Mouse (Mus musculus): ENCODE measurements at regions not wholly inside any gene's neighbourhood (a gene's known extent, or its start where the extent isn't known, plus 50 kb on each side); places are given as distances from the start of the nearest gene placed in this dataset.

- Histone ChIP-seq H3K79me3 (ENCODE audit: low read depth) (no peaks in the 10 kb centered on the region), H3ac (ENCODE audit: control insufficient read depth, insufficient read length, low read depth) (no peak overlapping the region), H3K27me3 (ENCODE audit: control insufficient read depth, insufficient read depth, insufficient read length) (peaks cover 4% of the 10 kb centered on the region)
These were observed 431.7 kb downstream of the Rnf144b start for GRCm38 (mm10) chr13:47554198-47554597.

GRCm38 (mm10) chr13:47557196-47557974 is 434.9 kb downstream of the Rnf144b start:
- no peaks in the 10 kb centered on the region for H3K36me3 ChIP-seq (ENCODE audit: control insufficient read depth, insufficient read depth)
- TF ChIP-seq CTCF (IDR thresholded peaks at IDR 0.05; ENCODE audit: control insufficient read depth, insufficient read depth, insufficient read length) = no peak
- H3K79me2 ChIP-seq (ENCODE audit: control insufficient read depth, insufficient read depth) = no peaks in the 10 kb centered on the region
- peaks cover 4% of the 10 kb centered on the region for H3K27me3 ChIP-seq (ENCODE audit: control insufficient read depth, insufficient read depth, insufficient read length)
- H3K4me3 ChIP-seq (ENCODE audit: insufficient read depth, poor library complexity, severe bottlenecking) = no peak overlapping the region
- H3K79me3 ChIP-seq (ENCODE audit: low read depth) = no peaks in the 10 kb centered on the region
- no peak overlapping the region for H3ac ChIP-seq (ENCODE audit: control insufficient read depth, insufficient read length, low read depth)

More at GRCm38 (mm10) chr13:47554198-47554597, 431.7 kb downstream of the Rnf144b start:
- TF ChIP-seq CTCF (IDR thresholded peaks at IDR 0.05; ENCODE audit: control insufficient read depth, insufficient read depth, insufficient read length) (no peak), USF1 (IDR thresholded peaks at IDR 0.05; ENCODE audit: low read depth) (no peak), FOSL1 (IDR thresholded peaks at IDR 0.05; ENCODE audit: insufficient read depth, low read length, poor library complexity, severe bottlenecking) (no peak), MYOG (IDR thresholded peaks at IDR 0.05; ENCODE audit: control insufficient read depth, extremely low read depth, insufficient read length) (no peak), CEBPB (IDR thresholded peaks at IDR 0.05; ENCODE audit: low read depth) (no peak), MAX (IDR thresholded peaks at IDR 0.05) (no peak), MYOD1 (IDR thresholded peaks at IDR 0.05; ENCODE audit: control insufficient read depth, insufficient read length, low read depth) (no peak)
- Histone ChIP-seq H3K79me2 (ENCODE audit: control insufficient read depth, insufficient read depth) (no peaks in the 10 kb centered on the region), H3K4me3 (ENCODE audit: insufficient read depth, poor library complexity, severe bottlenecking) (no peak overlapping the region), H3K36me3 (ENCODE audit: control insufficient read depth, insufficient read depth) (no peaks in the 10 kb centered on the region)

DNA sequence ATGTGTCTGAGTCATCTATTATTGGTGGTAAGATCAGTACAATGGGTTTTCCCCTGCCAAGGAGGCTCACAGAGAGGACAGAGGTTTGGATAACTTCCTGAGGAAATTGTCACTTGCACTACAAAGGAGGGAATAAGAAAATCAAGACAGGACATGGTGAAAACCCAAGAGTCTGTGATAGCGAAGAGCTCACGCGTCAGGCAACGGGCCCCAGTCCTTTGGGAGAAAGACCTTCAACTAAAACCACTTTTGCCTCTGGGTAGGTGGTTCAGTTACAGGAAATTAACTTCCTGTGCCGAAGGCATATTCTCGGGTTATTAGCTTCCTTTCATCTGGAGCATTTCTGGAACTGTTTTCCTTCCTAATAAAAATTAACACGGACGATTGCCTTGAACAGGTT is 440.4 kb downstream of the Rnf144b start:
- TF ChIP-seq CEBPB (IDR thresholded peaks at IDR 0.05; ENCODE audit: low read depth) = no peak
- no peak for TF ChIP-seq MYOG (IDR thresholded peaks at IDR 0.05; ENCODE audit: control insufficient read depth, extremely low read depth, insufficient read length)
- TF ChIP-seq CTCF (IDR thresholded peaks at IDR 0.05; ENCODE audit: control insufficient read depth, insufficient read depth, insufficient read length) = no peak
- TF ChIP-seq MYOD1 (IDR thresholded peaks at IDR 0.05; ENCODE audit: control insufficient read depth, insufficient read length, low read depth) = no peak
- TF ChIP-seq FOSL1 (IDR thresholded peaks at IDR 0.05; ENCODE audit: insufficient read depth, low read length, poor library complexity, severe bottlenecking) = no peak
- TF ChIP-seq USF1 (IDR thresholded peaks at IDR 0.05; ENCODE audit: low read depth) = no peak
- no peak for TF ChIP-seq MAX (IDR thresholded peaks at IDR 0.05)
- Histone ChIP-seq H3K27me3 (ENCODE audit: control insufficient read depth, insufficient read depth, insufficient read length) (no peaks in the 10 kb centered on the region), H3K79me2 (ENCODE audit: control insufficient read depth, insufficient read depth) (no peaks in the 10 kb centered on the region), H3ac (ENCODE audit: control insufficient read depth, insufficient read length, low read depth) (no peak overlapping the region), H3K36me3 (ENCODE audit: control insufficient read depth, insufficient read depth) (no peaks in the 10 kb centered on the region), H3K4me3 (ENCODE audit: insufficient read depth, poor library complexity, severe bottlenecking) (no peak overlapping the region), H3K79me3 (ENCODE audit: low read depth) (no peaks in the 10 kb centered on the region)

GRCm38 (mm10) chr13:47576516-47576915 is 454.1 kb downstream of the Rnf144b start:
- H3ac ChIP-seq (ENCODE audit: control insufficient read depth, insufficient read length, low read depth) = no peak overlapping the region
- peaks cover 4% of the 10 kb centered on the region for H3K27me3 ChIP-seq (ENCODE audit: control insufficient read depth, insufficient read depth, insufficient read length)
- H3K79me3 ChIP-seq (ENCODE audit: low read depth) = no peaks in the 10 kb centered on the region
- H3K4me3 ChIP-seq (ENCODE audit: insufficient read depth, poor library complexity, severe bottlenecking) = no peak overlapping the region
- no peak for TF ChIP-seq CTCF (IDR thresholded peaks at IDR 0.05; ENCODE audit: control insufficient read depth, insufficient read depth, insufficient read length)
- no peak for TF ChIP-seq CEBPB (IDR thresholded peaks at IDR 0.05; ENCODE audit: low read depth)
- TF ChIP-seq USF1 (IDR thresholded peaks at IDR 0.05; ENCODE audit: low read depth) = no peak
- no peak for TF ChIP-seq MYOG (IDR thresholded peaks at IDR 0.05; ENCODE audit: control insufficient read depth, extremely low read depth, insufficient read length)
- no peak for TF ChIP-seq MAX (IDR thresholded peaks at IDR 0.05)
- no peak for TF ChIP-seq MYOD1 (IDR thresholded peaks at IDR 0.05; ENCODE audit: control insufficient read depth, insufficient read length, low read depth)
- H3K79me2 ChIP-seq (ENCODE audit: control insufficient read depth, insufficient read depth) = no peaks in the 10 kb centered on the region
- H3K36me3 ChIP-seq (ENCODE audit: control insufficient read depth, insufficient read depth) = no peaks in the 10 kb centered on the region

- Histone ChIP-seq H3K79me3 (ENCODE audit: low read depth) (no peaks in the 10 kb centered on the region), H3K27me3 (ENCODE audit: control insufficient read depth, insufficient read depth, insufficient read length) (peaks cover 4% of the 10 kb centered on the region), H3K79me2 (ENCODE audit: control insufficient read depth, insufficient read depth) (no peaks in the 10 kb centered on the region), H3K4me3 (ENCODE audit: insufficient read depth, poor library complexity, severe bottlenecking) (no peak overlapping the region), H3ac (ENCODE audit: control insufficient read depth, insufficient read length, low read depth) (no peak overlapping the region), H3K36me3 (ENCODE audit: control insufficient read depth, insufficient read depth) (no peaks in the 10 kb centered on the region)
- no peak for TF ChIP-seq CEBPB (IDR thresholded peaks at IDR 0.05; ENCODE audit: low read depth)
- TF ChIP-seq MYOG (IDR thresholded peaks at IDR 0.05; ENCODE audit: control insufficient read depth, extremely low read depth, insufficient read length) = no peak
- TF ChIP-seq FOSL1 (IDR thresholded peaks at IDR 0.05; ENCODE audit: insufficient read depth, low read length, poor library complexity, severe bottlenecking) = no peak
- TF ChIP-seq MAX (IDR thresholded peaks at IDR 0.05) = no peak
- no peak for TF ChIP-seq USF1 (IDR thresholded peaks at IDR 0.05; ENCODE audit: low read depth)
- TF ChIP-seq MYOD1 (IDR thresholded peaks at IDR 0.05; ENCODE audit: control insufficient read depth, insufficient read length, low read depth) = no peak
- TF ChIP-seq CTCF (IDR thresholded peaks at IDR 0.05; ENCODE audit: control insufficient read depth, insufficient read depth, insufficient read length) = no peak
These were observed 457.7 kb downstream of the Rnf144b start for GRCm38 (mm10) chr13:47580144-47580543.

DNA sequence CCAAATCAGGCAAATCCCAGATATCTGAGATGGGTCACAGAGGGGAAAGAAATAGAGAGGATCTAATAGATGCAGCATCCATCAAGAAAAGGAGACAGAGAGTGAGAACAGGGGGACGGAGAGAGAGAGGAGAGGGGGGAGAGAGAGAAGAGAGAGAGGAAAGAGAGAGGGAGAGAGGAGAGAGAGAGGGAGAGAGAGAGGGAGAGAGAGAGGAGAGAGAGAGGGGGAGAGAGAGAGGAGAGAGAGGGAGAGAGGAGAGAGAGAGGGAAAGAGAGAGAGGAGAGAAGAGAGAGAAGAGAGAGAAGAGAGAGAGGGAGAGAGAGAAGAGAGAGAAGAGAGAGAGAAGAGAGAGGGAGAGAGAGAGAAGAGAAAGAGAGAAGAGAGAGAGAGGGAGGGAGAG is 462.7 kb downstream of the Rnf144b start:
- Histone ChIP-seq H3K4me3 (ENCODE audit: insufficient read depth, poor library complexity, severe bottlenecking) (no peak overlapping the region), H3K79me3 (ENCODE audit: low read depth) (no peaks in the 10 kb centered on the region), H3K79me2 (ENCODE audit: control insufficient read depth, insufficient read depth) (no peaks in the 10 kb centered on the region), H3K36me3 (ENCODE audit: control insufficient read depth, insufficient read depth) (no peaks in the 10 kb centered on the region), H3K27me3 (ENCODE audit: control insufficient read depth, insufficient read depth, insufficient read length) (peaks cover 3% of the 10 kb centered on the region), H3ac (ENCODE audit: control insufficient read depth, insufficient read length, low read depth) (no peak overlapping the region)
- no peak for TF ChIP-seq USF1 (IDR thresholded peaks at IDR 0.05; ENCODE audit: low read depth)
- TF ChIP-seq FOSL1 (IDR thresholded peaks at IDR 0.05; ENCODE audit: insufficient read depth, low read length, poor library complexity, severe bottlenecking) = no peak
- no peak for TF ChIP-seq MAX (IDR thresholded peaks at IDR 0.05)
- TF ChIP-seq MYOD1 (IDR thresholded peaks at IDR 0.05; ENCODE audit: control insufficient read depth, insufficient read length, low read depth) = no peak

All from C2C12 (cell line).